Mouse (Mus musculus) C2C12 (cell line): Measurements from ENCODE around the gene Hectd1. TPM values are rescaled to one million over a fixed set of nuclear protein-coding genes. Genes with fewer than 3 reads are reported as not detected.

Source experiments
- H3K27me3 ChIP-seq: one replicate; pipeline ENCODE4 v1.6.1; 2011; ENCODE audit not compliant: control insufficient read depth, insufficient read depth, insufficient read length
- H3K36me3 ChIP-seq: one replicate; pipeline ENCODE4 v1.6.1; 2011; ENCODE audit not compliant: control insufficient read depth, insufficient read depth
- H3K4me3 ChIP-seq: one replicate; pipeline ENCODE4 v1.5.1; 2011; ENCODE audit warnings: mild to moderate bottlenecking, control low read depth; ENCODE audit not compliant: poor library complexity, insufficient read depth, severe bottlenecking
- H3K79me2 ChIP-seq: one replicate; pipeline ENCODE4 v1.6.1; 2011; ENCODE audit not compliant: control insufficient read depth, insufficient read depth
- H3K79me3 ChIP-seq: one replicate; pipeline ENCODE4 v1.6.1; 2011; ENCODE audit warnings: low read depth, control low read depth
- H3ac ChIP-seq: one replicate; pipeline ENCODE3; 2011; ENCODE audit warnings: low read depth; ENCODE audit not compliant: control insufficient read depth, insufficient read length
- CEBPB ChIP-seq: IDR thresholded peaks from one replicate; pipeline ENCODE4 v1.6.1; 2011; ENCODE audit warnings: low read depth, mild to moderate bottlenecking, control low read depth, moderate library complexity
- CTCF ChIP-seq: IDR thresholded peaks from one replicate; pipeline ENCODE4 v1.5.1; 2011; ENCODE audit not compliant: control insufficient read depth, insufficient read depth, insufficient read length
- FOSL1 ChIP-seq: IDR thresholded peaks from one replicate; pipeline ENCODE4 v1.8.0; 2011; ENCODE audit warnings: mild to moderate bottlenecking, low read length; ENCODE audit not compliant: poor library complexity, insufficient read depth, severe bottlenecking
- MAX ChIP-seq: IDR thresholded peaks from one replicate; pipeline ENCODE4 v1.6.1; 2011; ENCODE audit warnings: mild to moderate bottlenecking, control low read depth
- MYOD1 ChIP-seq: IDR thresholded peaks from one replicate; pipeline ENCODE4 v1.6.1; 2011; ENCODE audit warnings: low read depth; ENCODE audit not compliant: control insufficient read depth, insufficient read length
- MYOG ChIP-seq: IDR thresholded peaks from one replicate; pipeline ENCODE4 v1.6.1; 2011; ENCODE audit not compliant: control insufficient read depth, insufficient read length; ENCODE audit errors: extremely low read depth
- USF1 ChIP-seq: IDR thresholded peaks from one replicate; pipeline ENCODE4 v1.6.1; 2011; ENCODE audit warnings: low read depth, mild to moderate bottlenecking, control low read depth, moderate library complexity
- polyA plus RNA-seq: library from polyadenylated mRNA; unstranded; fragments of >200 nt; fragmentation: generic; extraction: Trizol; gene quantifications from one replicate; pipeline ENCODE4 v1.2.1, GENCODE M21; 2012; ENCODE audit warnings: missing spikeins

Gene Hectd1
- polyA plus RNA-seq, 1 experiment: 17.4 TPM

- Histone ChIP-seq H3ac (no peak overlapping the region), H3K36me3 (no peaks in the 10 kb centered on the region), H3K79me2 (peaks cover 10% of the 10 kb centered on the region), H3K79me3 (no peaks in the 10 kb centered on the region), H3K4me3 (no peak overlapping the region), H3K27me3 (no peaks in the 10 kb centered on the region)
- no peak for TF ChIP-seq MAX
- TF ChIP-seq CTCF: no peak
- TF ChIP-seq CEBPB: no peak
- TF ChIP-seq MYOG: no peak
- no peak for TF ChIP-seq MYOD1
- no peak for TF ChIP-seq FOSL1
- no peak for TF ChIP-seq USF1
Measured at GRCm38 (mm10) chr12:51704572-51704971, 124.8 kb downstream of the Hectd1 start.

GRCm38 (mm10) chr12:51703859-51704258 is 125.5 kb downstream of the Hectd1 start:
- Histone ChIP-seq H3ac (no peak overlapping the region), H3K4me3 (no peak overlapping the region), H3K36me3 (no peaks in the 10 kb centered on the region), H3K79me2 (peaks cover 10% of the 10 kb centered on the region), H3K27me3 (no peaks in the 10 kb centered on the region), H3K79me3 (no peaks in the 10 kb centered on the region)
- no peak for TF ChIP-seq MYOG
- TF ChIP-seq MYOD1: peak; percentile 87
- peak; percentile 6 for TF ChIP-seq USF1

GRCm38 (mm10) chr12:51701723-51702122 is 127.6 kb downstream of the Hectd1 start:
- H3K4me3 ChIP-seq: no peak overlapping the region
- no peak for TF ChIP-seq MYOG
- no peak for TF ChIP-seq CTCF
- no peak for TF ChIP-seq CEBPB
- no peak for TF ChIP-seq MYOD1
- no peak for TF ChIP-seq USF1
- no peak for TF ChIP-seq FOSL1
- no peaks in the 10 kb centered on the region for H3K36me3 ChIP-seq
- peaks cover 10% of the 10 kb centered on the region for H3K79me2 ChIP-seq
- no peaks in the 10 kb centered on the region for H3K79me3 ChIP-seq
- no peaks in the 10 kb centered on the region for H3K27me3 ChIP-seq
- no peak overlapping the region for H3ac ChIP-seq

GRCm38 (mm10) chr12:51699623-51700393 is 129.5 kb downstream of the Hectd1 start:
- no peaks in the 10 kb centered on the region for H3K36me3 ChIP-seq
- H3K27me3 ChIP-seq: no peaks in the 10 kb centered on the region
- no peak overlapping the region for H3K4me3 ChIP-seq
- H3K79me3 ChIP-seq: no peaks in the 10 kb centered on the region
- H3ac ChIP-seq: no peak overlapping the region
- peaks cover 14% of the 10 kb centered on the region for H3K79me2 ChIP-seq
- TF ChIP-seq FOSL1 (peak; percentile 16), MAX (no peak), USF1 (no peak)

GRCm38 (mm10) chr12:51696157-51696556 is 133.2 kb downstream of the Hectd1 start:
- Histone ChIP-seq H3K79me2 (peaks cover 25% of the 10 kb centered on the region), H3K27me3 (no peaks in the 10 kb centered on the region), H3ac (no peak overlapping the region), H3K4me3 (no peak overlapping the region), H3K79me3 (no peaks in the 10 kb centered on the region), H3K36me3 (no peaks in the 10 kb centered on the region)
- no peak for TF ChIP-seq USF1
- peak; percentile 70 for TF ChIP-seq CEBPB

GRCm38 (mm10) chr12:51694966-51695365 is 134.4 kb downstream of the Hectd1 start:
- Histone ChIP-seq H3K36me3 (no peaks in the 10 kb centered on the region), H3K79me2 (peaks cover 37% of the 10 kb centered on the region), H3K27me3 (no peaks in the 10 kb centered on the region), H3K79me3 (peaks cover 11% of the 10 kb centered on the region), H3K4me3 (no peak overlapping the region), H3ac (no peak overlapping the region)
- no peak for TF ChIP-seq FOSL1
- TF ChIP-seq USF1: no peak
- no peak for TF ChIP-seq CEBPB
- TF ChIP-seq MAX: no peak
- no peak for TF ChIP-seq MYOG
- TF ChIP-seq CTCF: no peak
- no peak for TF ChIP-seq MYOD1
